Mouse (Mus musculus) hindbrain, embryonic 15.5 days (tissue): ENCODE measurements at regions not wholly inside any gene's neighbourhood (a gene's known extent, or its start where the extent isn't known, plus 50 kb on each side); places are given as distances from the start of the nearest gene placed in this dataset.

Experiments used
- ATAC-seq: fragments of 200-750 bp; cut with Nextera tagmentation; 2 replicates; pipeline ENCODE4 v1.8.0; 2017; ENCODE audit warnings: low read depth, moderate number of reproducible peaks, moderate TSS enrichment; ENCODE audit not compliant: low FRiP score
- H3K27ac ChIP-seq: fragments of 300-500 bp; sonication (generic); replicated peaks from 2 replicates; pipeline ENCODE4 v1.5.1; 2015; ENCODE audit warnings: mild to moderate bottlenecking, inconsistent platforms
- H3K27me3 ChIP-seq: fragments of 300-500 bp; sonication (generic); 2 replicates; pipeline ENCODE4 v1.6.1; 2015; ENCODE audit warnings: control low read depth, inconsistent platforms
- H3K36me3 ChIP-seq: fragments of 300-500 bp; sonication (generic); 2 replicates; pipeline ENCODE4 v1.6.1; 2015; ENCODE audit warnings: control low read depth, inconsistent platforms
- H3K4me1 ChIP-seq: fragments of 300-500 bp; sonication (generic); replicated peaks from 2 replicates; pipeline ENCODE4 v1.6.1; 2015; ENCODE audit warnings: control low read depth, inconsistent platforms
- H3K4me2 ChIP-seq: fragments of 300-500 bp; sonication (generic); 2 replicates; pipeline ENCODE4 v1.6.1; 2015; ENCODE audit warnings: moderate library complexity, mild to moderate bottlenecking, inconsistent platforms
- H3K4me3 ChIP-seq: fragments of 300-500 bp; sonication (generic); 2 replicates; pipeline ENCODE4 v1.5.1; 2015; ENCODE audit warnings: mild to moderate bottlenecking, inconsistent platforms
- H3K9ac ChIP-seq: fragments of 300-500 bp; sonication (generic); 2 replicates; pipeline ENCODE4 v1.6.1; 2015; ENCODE audit warnings: inconsistent platforms
- H3K9me3 ChIP-seq: fragments of 300-500 bp; sonication (generic); 2 replicates; pipeline ENCODE4 v1.6.1; 2016; ENCODE audit warnings: control low read depth, inconsistent platforms
- WGBS: fragments of 180-500 bp; shearing (Covaris S2); methylation state at CpG from one replicate; pipeline ENCODE4 v1.1.7; 2015; 5-methylcytosine and 5-hydroxymethylcytosine counted together

GRCm38 (mm10) chr13:85863745-85864144, 183.0 kb downstream of the Cox7c start:
- Histone ChIP-seq H3K9ac (no peak overlapping the region), H3K27me3 (no peaks in the 10 kb centered on the region), H3K4me3 (no peak overlapping the region), H3K4me2 (no peak overlapping the region), H3K36me3 (no peaks in the 10 kb centered on the region), H3K9me3 (no peaks in the 10 kb centered on the region), H3K27ac (no peak overlapping the region), H3K4me1 (no peaks in the 10 kb centered on the region)
- WGBS = 87% methylated on average over 2 of the region's 2 CpGs
- ATAC-seq = no peak

- Histone ChIP-seq H3K27ac (no peak overlapping the region), H3K36me3 (no peaks in the 10 kb centered on the region), H3K27me3 (no peaks in the 10 kb centered on the region), H3K9me3 (no peaks in the 10 kb centered on the region), H3K4me3 (no peak overlapping the region), H3K4me2 (no peak overlapping the region), H3K9ac (no peak overlapping the region), H3K4me1 (no peaks in the 10 kb centered on the region)
- ATAC-seq = no peak
Observed at GRCm38 (mm10) chr13:85848276-85848675, 198.4 kb downstream of the Cox7c start.

GRCm38 (mm10) chr13:85829894-85830293, 216.8 kb downstream of the Cox7c start:
- ATAC-seq = no peak
- H3K4me1 ChIP-seq = no peaks in the 10 kb centered on the region
- H3K9me3 ChIP-seq = no peaks in the 10 kb centered on the region
- no peak overlapping the region for H3K4me2 ChIP-seq
- no peak overlapping the region for H3K4me3 ChIP-seq
- 83% methylated on average over 1 of the region's 1 CpGs for WGBS
- H3K27me3 ChIP-seq = no peaks in the 10 kb centered on the region
- H3K36me3 ChIP-seq = no peaks in the 10 kb centered on the region
- no peak overlapping the region for H3K27ac ChIP-seq
- H3K9ac ChIP-seq = no peak overlapping the region
